Mouse (Mus musculus) kidney, postnatal 0 days (tissue): ENCODE measurements around the gene Vstm5. TPM values are rescaled to one million over a fixed set of nuclear protein-coding genes. Genes with fewer than 3 reads are reported as not detected.
A peak's percentile ranks its signal among the peaks of the same experiment; 100 is the strongest.
"Not testable (repeated sequence)": the region's sequence is repeated elsewhere in the genome, so short reads cannot be mapped to it uniquely, and the experiment has no call there.

Experiments
- ATAC-seq: fragments of 200-750 bp; cut with Nextera tagmentation; replicated peaks from 2 replicates; pipeline ENCODE4 v1.8.0; 2017; ENCODE audit warnings: low read depth, moderate number of reproducible peaks, moderate TSS enrichment, moderate library complexity; ENCODE audit not compliant: low FRiP score
- DNase-seq: peaks from one replicate; pipeline ENCODE4 v3.0.0-alpha.2; 2016; ENCODE audit warnings: low spot score
- H3K27ac ChIP-seq: fragments of 300-500 bp; sonication (generic); 2 replicates; pipeline ENCODE4 v1.5.1; 2014; ENCODE audit warnings: mild to moderate bottlenecking
- H3K27me3 ChIP-seq: fragments of 300-500 bp; sonication (generic); 2 replicates; pipeline ENCODE4 v1.6.1; 2014; ENCODE audit warnings: low read length, mixed read lengths; ENCODE audit not compliant: insufficient read depth
- H3K36me3 ChIP-seq: fragments of 300-500 bp; sonication (generic); 2 replicates; pipeline ENCODE4 v1.6.1; 2014; ENCODE audit warnings: low read length, mixed read lengths; ENCODE audit not compliant: insufficient read depth
- H3K4me1 ChIP-seq: fragments of 300-500 bp; sonication (generic); replicated peaks from 2 replicates; pipeline ENCODE4 v1.6.1; 2014; ENCODE audit warnings: antibody characterized with exemption, low read length, mixed read lengths; ENCODE audit not compliant: insufficient read depth
- H3K4me2 ChIP-seq: fragments of 300-500 bp; sonication (generic); 2 replicates; pipeline ENCODE4 v1.6.1; 2014; ENCODE audit warnings: mild to moderate bottlenecking, low read length, moderate library complexity, mixed read lengths
- H3K4me3 ChIP-seq: fragments of 300-500 bp; sonication (generic); replicated peaks from 2 replicates; pipeline ENCODE4 v1.5.1; 2014; ENCODE audit warnings: low read depth, low read length
- H3K9ac ChIP-seq: fragments of 300-500 bp; sonication (generic); 2 replicates; pipeline ENCODE4 v1.6.1; 2014; ENCODE audit warnings: low read depth, low read length
- H3K9me3 ChIP-seq: fragments of 300-500 bp; sonication (generic); replicated peaks from 2 replicates; pipeline ENCODE4 v1.6.1; 2016; ENCODE audit warnings: low read length, inconsistent platforms, mixed read lengths
- CTCF ChIP-seq: IDR thresholded peaks from 2 replicates; pipeline ENCODE4 v1.5.1; 2016; ENCODE audit warnings: antibody characterized with exemption, low read depth, mild to moderate bottlenecking, moderate library complexity
- WGBS: fragments of 180-500 bp; shearing (Covaris S2); extraction: QIAGEN DNeasy Blood & Tissue Kit; methylation state at CpG from one replicate; pipeline ENCODE4 v1.1.7; 2014; 5-methylcytosine and 5-hydroxymethylcytosine counted together
- polyA plus RNA-seq: library from polyadenylated mRNA; unstranded; fragments of >200 nt; fragmentation: Nextera tagmentation; extraction: Ambion mirVana; gene quantifications from 2 replicates; pipeline ENCODE4 v1.2.1, GENCODE M21; 2015

Gene Vstm5
- polyA plus RNA-seq, 1 experiment from 2014 or later: 10.5 TPM

- Histone ChIP-seq H3K27me3 (no peaks in the 10 kb centered on the region), H3K4me1 (no peaks in the 10 kb centered on the region), H3K9ac (no peak overlapping the region), H3K36me3 (peaks cover 20% of the 10 kb centered on the region), H3K4me2 (no peak overlapping the region), H3K27ac (no peak overlapping the region), H3K9me3 (no peaks in the 10 kb centered on the region), H3K4me3 (no peak overlapping the region)
- no peak for ATAC-seq
- no peak for TF ChIP-seq CTCF
- 86% methylated on average over 3 of the region's 3 CpGs for WGBS
- no peak for DNase-seq
Observed at GRCm38 (mm10) chr9:15288402-15288801, 49.6 kb downstream of the Vstm5 start.

GRCm38 (mm10) chr9:15289251-15289650, 50.4 kb downstream of the Vstm5 start:
- Histone ChIP-seq H3K4me1 (no peaks in the 10 kb centered on the region), H3K27me3 (no peaks in the 10 kb centered on the region), H3K4me3 (no peak overlapping the region), H3K4me2 (no peak overlapping the region), H3K9me3 (no peaks in the 10 kb centered on the region), H3K36me3 (peaks cover 20% of the 10 kb centered on the region), H3K27ac (no peak overlapping the region), H3K9ac (no peak overlapping the region)
- DNase-seq: no peak
- no peak for TF ChIP-seq CTCF
- ATAC-seq: no peak
- 69% methylated on average over 6 of the region's 6 CpGs for WGBS

GRCm38 (mm10) chr9:15297112-15297511, 58.3 kb downstream of the Vstm5 start:
- no peak overlapping the region for H3K27ac ChIP-seq
- no peak overlapping the region for H3K4me3 ChIP-seq
- no peak overlapping the region for H3K4me2 ChIP-seq
- H3K9ac ChIP-seq: no peak overlapping the region
- DNase-seq: no peak
- ATAC-seq: no peak
- no peaks in the 10 kb centered on the region for H3K9me3 ChIP-seq
- no peaks in the 10 kb centered on the region for H3K27me3 ChIP-seq
- WGBS: 70% methylated on average over 7 of the region's 7 CpGs
- 0 out of 2 replicates have a peak, but pooled peaks cover 6% of the 10 kb centered on the region for H3K36me3 ChIP-seq
- no peaks in the 10 kb centered on the region for H3K4me1 ChIP-seq
- no peak for TF ChIP-seq CTCF

- ATAC-seq (no peak), DNase-seq (no peak)
- Histone ChIP-seq H3K4me1 (no peaks in the 10 kb centered on the region), H3K27me3 (no peaks in the 10 kb centered on the region), H3K9ac (no peak overlapping the region), H3K27ac (no peak overlapping the region), H3K9me3 (no peaks in the 10 kb centered on the region), H3K4me2 (peak overlapping the region; percentile 3; the same call in 1 of the 2 replicates), H3K36me3 (no peaks in the 10 kb centered on the region), H3K4me3 (no peak overlapping the region)
- TF ChIP-seq CTCF: no peak
- 16% methylated on average over 2 of the region's 2 CpGs for WGBS
Observed at GRCm38 (mm10) chr9:15298451-15298850, 59.6 kb downstream of the Vstm5 start.

- H3K4me3 ChIP-seq: no peak overlapping the region
- no peaks in the 10 kb centered on the region for H3K36me3 ChIP-seq
- DNase-seq (no peak), ATAC-seq (no peak)
- no peak overlapping the region for H3K27ac ChIP-seq
- no peaks in the 10 kb centered on the region for H3K27me3 ChIP-seq
- no peak for TF ChIP-seq CTCF
- no peaks in the 10 kb centered on the region for H3K4me1 ChIP-seq
- no peaks in the 10 kb centered on the region for H3K9me3 ChIP-seq
- no peak overlapping the region for H3K9ac ChIP-seq
- no peak overlapping the region for H3K4me2 ChIP-seq
- 90% methylated on average over 5 of the region's 5 CpGs for WGBS
Observed at GRCm38 (mm10) chr9:15300056-15300455, 61.2 kb downstream of the Vstm5 start.

GRCm38 (mm10) chr9:15301399-15301798, 62.6 kb downstream of the Vstm5 start:
- WGBS: 9% methylated on average over 6 of the region's 6 CpGs
- Histone ChIP-seq H3K36me3 (no peaks in the 10 kb centered on the region), H3K4me2 (no peak overlapping the region), H3K27ac (peak overlapping the region; percentile 72), H3K9ac (0 out of 2 replicates have a peak overlapping the region, but pooled peaks have one; percentile 18), H3K9me3 (no peaks in the 10 kb centered on the region), H3K27me3 (no peaks in the 10 kb centered on the region), H3K4me3 (no peak overlapping the region), H3K4me1 (no peaks in the 10 kb centered on the region)
- DNase-seq (peak; percentile 66), ATAC-seq (peak; percentile 75)
- TF ChIP-seq CTCF: no peak

- not testable (repeated sequence) for DNase-seq, H3K9ac ChIP-seq, H3K27me3 ChIP-seq, ATAC-seq, H3K4me1 ChIP-seq, H3K36me3 ChIP-seq, H3K9me3 ChIP-seq, H3K4me2 ChIP-seq, H3K4me3 ChIP-seq
- 82% methylated on average over 6 of the region's 6 CpGs for WGBS
- peak; percentile 45 for TF ChIP-seq CTCF
- H3K27ac ChIP-seq: peak overlapping the region; percentile 72; the same call in 1 of the 2 replicates
Observed at GRCm38 (mm10) chr9:15302006-15302405, 63.2 kb downstream of the Vstm5 start.
